Mouse (Mus musculus): ENCODE results near the gene Exoc2. TPM values are rescaled to one million over a fixed set of nuclear protein-coding genes. Genes with fewer than 3 reads are reported as not detected.

Gene Exoc2
- polyA plus RNA-seq (2012; fragmentation: generic; extraction: Trizol): 10 to 100 TPM in 1 of 2 experiments, 1 to 10 TPM in 1; 1.2 to 10.7 TPM

DNA sequence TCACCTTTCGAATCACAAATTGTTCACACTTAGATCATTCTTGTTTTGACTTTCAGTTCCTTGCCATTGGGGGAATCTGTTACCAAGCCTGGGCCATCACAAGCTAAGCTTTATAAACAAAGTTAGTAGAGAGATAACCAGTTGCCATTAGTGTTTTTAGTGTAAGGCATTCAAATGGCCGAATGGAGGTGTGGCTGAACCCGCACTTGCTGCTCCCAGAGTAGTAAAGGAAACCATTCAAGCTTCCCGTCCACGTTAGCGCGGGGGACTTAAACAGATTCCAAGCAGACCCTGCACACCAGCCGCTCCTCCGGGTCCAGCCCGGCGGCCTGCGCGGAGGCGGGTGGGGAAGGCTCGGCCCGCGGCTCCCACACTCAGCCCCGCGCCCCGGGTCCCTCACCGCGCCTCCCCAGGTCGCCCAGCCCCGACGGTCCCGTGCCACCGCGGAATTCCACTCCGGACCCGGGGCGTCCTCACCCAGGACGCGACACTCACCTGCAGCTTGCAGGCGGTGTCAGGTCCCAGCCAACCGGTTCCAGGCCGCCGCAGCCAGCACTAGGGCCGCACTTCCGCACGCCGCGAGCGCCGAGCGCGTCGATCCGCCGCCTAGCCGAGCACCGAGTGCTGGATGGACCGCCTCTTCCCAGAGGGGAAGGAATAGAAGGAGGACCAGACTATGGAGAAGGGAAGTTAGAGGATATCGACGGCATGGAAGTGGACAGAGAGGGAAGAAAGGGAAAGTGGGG, at the start of gene Exoc2, which contains the start of gene Gm5447:
TSS of gene Exoc2 (minus strand) at position 593 of the 746 bp plus-strand sequence.
TSS of gene Gm5447 (plus strand) at position 704 of the 746 bp plus-strand sequence.

DNA sequence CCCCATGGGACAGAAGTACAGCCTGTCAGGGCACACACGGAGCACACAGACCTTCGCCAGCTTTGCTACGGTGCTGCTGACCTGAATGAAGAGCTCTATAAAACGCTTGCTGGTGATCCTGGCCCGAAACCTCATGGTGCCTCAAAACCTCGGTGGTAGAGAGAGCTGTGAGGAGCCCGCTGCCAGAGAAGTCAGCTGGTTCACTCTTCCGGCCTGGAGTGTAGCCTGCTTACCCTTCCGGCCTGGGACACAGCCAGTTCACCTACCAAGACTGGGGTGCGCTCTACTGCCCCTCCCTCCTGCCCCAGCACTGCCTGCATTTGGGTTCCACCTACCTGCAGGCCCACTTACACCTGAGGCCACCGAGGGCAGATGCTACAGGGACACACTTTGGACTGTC, 26.4 kb downstream of the Exoc2 start, which contains the start of gene Hus1b:
TSS of gene Hus1b (minus strand) at position 220 of the 400 bp plus-strand sequence.

Other genes starting within 250 kb of the Exoc2 start
- under 1 TPM in 1 of 2 experiments, not detected in 1; 0.02 TPM for gene Irf4, start 224.9 kb downstream of the Exoc2 start, polyA plus RNA-seq (2012; fragmentation: generic; extraction: Trizol)
- not detected for gene Hus1b, start 26.3 kb downstream of the Exoc2 start, polyA plus RNA-seq (2012; fragmentation: generic; extraction: Trizol)
- under 1 TPM in 1 of 2 experiments, not detected in 1; 0.02 TPM for gene Gm5447, start 111 bp upstream of the Exoc2 start, polyA plus RNA-seq (2012; fragmentation: generic; extraction: Trizol)

Measured in C3H10T1/2 (cell line).